In the genomic region with DNA sequence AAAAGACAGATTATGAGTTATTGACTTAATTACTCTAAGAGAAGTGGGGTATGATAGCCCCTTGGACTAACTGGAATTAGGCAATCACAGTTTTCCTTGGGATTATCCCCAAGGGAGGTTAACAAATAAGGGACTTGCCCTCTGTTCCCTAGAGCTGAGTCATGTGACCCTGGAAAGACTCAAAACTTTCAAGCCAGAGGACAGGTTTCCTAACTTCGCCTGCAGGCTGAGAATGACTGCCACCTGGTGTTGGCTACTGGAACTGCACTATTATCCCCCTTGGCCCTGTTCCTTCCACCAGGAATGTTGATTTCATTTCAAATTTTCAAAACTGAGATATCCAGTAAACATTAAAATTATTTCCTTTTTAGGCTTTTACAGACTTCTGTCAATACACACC, we compare ENCODE assay signal across 9 mouse cellular contexts.
A peak's percentile ranks its signal among the peaks of the same experiment; 100 is the strongest.
DNase-seq lines count a peak whose midpoint lies in the region; ATAC-seq and TF ChIP-seq lines count a peak whose summit lies in the region.
"Had no signal": no experiment of that assay in that cellular context is flagged by ENCODE, and none has a peak within 500 bp of the region (broad histone marks: within the 10 kb centered on the region; RNA-seq: fewer than 3 reads in every experiment).

No protein-coding gene starts in this region.

- peak; percentile 41; the same call in 1 of the 2 replicates for ATAC-seq in kidney, postnatal 0 days (replicated peaks; ENCODE audit: low FRiP score, low read depth)

- peak; percentile 83 for DNase-seq in gastrocnemius, adult 18-20 months (ENCODE audit: low spot score)
- no peak for DNase-seq in gastrocnemius, postnatal 25 days
- peak; percentile 81 to 96 for DNase-seq in adrenal gland, adult (ENCODE audit: inconsistent age in 2 of 2, low spot score in 1 of 2)
- DNase-seq in embryo, embryonic 11.5 days (ENCODE audit: low read depth, low spot score), result peak; percentile 56
- DNase-seq in heart, adult 8-10 months (ENCODE audit: low spot score), result peak; percentile 90
- DNase-seq in kidney, postnatal 0 days (ENCODE audit: low spot score), result peak; percentile 89
- peak; percentile 81 for DNase-seq in lung, postnatal 25 days (ENCODE audit: low spot score)

- 0 out of 2 replicates have a peak, but pooled peaks cover 6% of the 10 kb centered on the region for H3K36me3 ChIP-seq in kidney, postnatal 0 days (ENCODE audit: insufficient read depth, low read length)
- no peaks in the 10 kb centered on the region for H3K36me3 ChIP-seq in testis, adult 2 months (ENCODE audit: control insufficient read depth, insufficient read depth, low read length)
- H3K36me3 ChIP-seq: neural tube, embryonic 13.5 days had no signal

- no peak overlapping the region for H3K9ac ChIP-seq in kidney, postnatal 0 days (ENCODE audit: low read depth, low read length)
- H3K9ac ChIP-seq: neural tube, embryonic 13.5 days had no signal

- H3K27ac ChIP-seq in kidney, postnatal 0 days, result peak overlapping the region; percentile 65
- H3K27ac ChIP-seq in testis, adult 2 months (ENCODE audit: control insufficient read depth, insufficient read depth, low read depth, low read length), result peak overlapping the region; percentile 58
- H3K27ac ChIP-seq: neural tube, embryonic 13.5 days had no signal

- no peaks in the 10 kb centered on the region for H3K27me3 ChIP-seq in kidney, postnatal 0 days (ENCODE audit: insufficient read depth, low read length)
- no peaks in the 10 kb centered on the region for H3K27me3 ChIP-seq in testis, adult 2 months (ENCODE audit: control insufficient read depth, insufficient read depth, low read length)
- H3K27me3 ChIP-seq: neural tube, embryonic 13.5 days had no signal

- TF ChIP-seq POLR2A in testis, adult 2 months (IDR thresholded peaks at IDR 0.05; ENCODE audit: control insufficient read depth, low read depth, low read length), result no peak

- TF ChIP-seq CTCF in kidney, postnatal 0 days (IDR thresholded peaks at IDR 0.05; ENCODE audit: low read depth), result peak; percentile 99
- peak; percentile 75; the same call in 1 of the 2 replicates for TF ChIP-seq CTCF in testis, adult 2 months (IDR thresholded peaks at IDR 0.05; ENCODE audit: control insufficient read depth, insufficient read depth, insufficient replicate concordance, low read depth, low read length)

- WGBS in kidney, postnatal 0 days, result 0% methylated on average over 1 of the region's 1 CpGs

- no peak overlapping the region for H3K4me3 ChIP-seq in kidney, postnatal 0 days (replicated peaks; ENCODE audit: low read depth, low read length)
- no peak overlapping the region for H3K4me3 ChIP-seq in testis, adult 2 months (ENCODE audit: control insufficient read depth, low read depth, low read length)
- H3K4me3 ChIP-seq: neural tube, embryonic 13.5 days had no signal

- no peaks in the 10 kb centered on the region for H3K9me3 ChIP-seq in kidney, postnatal 0 days (replicated peaks; ENCODE audit: low read length)

- H3K4me1 ChIP-seq in kidney, postnatal 0 days (replicated peaks; ENCODE audit: insufficient read depth, low read length), result peaks cover 18% of the 10 kb centered on the region
- H3K4me1 ChIP-seq in testis, adult 2 months (ENCODE audit: control insufficient read depth, insufficient read depth, low read length), result no peaks in the 10 kb centered on the region; the same call in 1 of the 2 replicates

- no peak overlapping the region for H3K4me2 ChIP-seq in kidney, postnatal 0 days (ENCODE audit: low read length)
- H3K4me2 ChIP-seq: neural tube, embryonic 13.5 days had no signal
